Mouse (Mus musculus) myocyte (in vitro differentiated cells): ENCODE results near the gene Klhdc3.

Experiments
- MAX ChIP-seq: IDR thresholded peaks from one replicate; pipeline ENCODE4 v1.6.1; 2011; ENCODE audit warnings: low read depth, mild to moderate bottlenecking, control low read depth
- POLR2A ChIP-seq: IDR thresholded peaks from one replicate; pipeline ENCODE4 v1.6.1; 2011; ENCODE audit warnings: low read depth, mild to moderate bottlenecking, control low read depth, moderate library complexity; ENCODE audit not compliant: insufficient read length

DNA sequence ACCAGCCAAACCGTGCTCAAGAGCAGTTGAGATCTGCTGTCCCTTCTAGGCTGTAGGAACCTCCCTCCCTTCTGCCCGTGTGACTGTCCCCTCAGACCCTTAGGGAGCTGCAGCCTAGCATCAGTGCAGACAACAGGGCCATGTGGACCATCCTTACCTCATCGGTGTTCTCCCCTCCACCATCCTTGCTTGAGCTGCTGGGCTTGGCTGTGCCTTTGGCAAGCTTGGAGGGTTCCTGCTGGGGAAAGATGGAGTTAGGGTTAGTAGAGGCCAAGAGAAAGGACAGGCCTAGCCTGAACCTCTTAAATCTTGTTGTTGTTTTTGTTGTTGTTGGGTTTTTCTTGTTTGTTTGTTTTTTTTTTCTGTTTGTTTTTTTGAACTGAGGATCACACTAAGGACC lies 19.2 kb upstream of the Klhdc3 start:
- TF ChIP-seq MAX (no peak), POLR2A (no peak)
